Mouse (Mus musculus): Measurements from ENCODE around the gene Fbxo9.

Fbxo9 gene

DNA sequence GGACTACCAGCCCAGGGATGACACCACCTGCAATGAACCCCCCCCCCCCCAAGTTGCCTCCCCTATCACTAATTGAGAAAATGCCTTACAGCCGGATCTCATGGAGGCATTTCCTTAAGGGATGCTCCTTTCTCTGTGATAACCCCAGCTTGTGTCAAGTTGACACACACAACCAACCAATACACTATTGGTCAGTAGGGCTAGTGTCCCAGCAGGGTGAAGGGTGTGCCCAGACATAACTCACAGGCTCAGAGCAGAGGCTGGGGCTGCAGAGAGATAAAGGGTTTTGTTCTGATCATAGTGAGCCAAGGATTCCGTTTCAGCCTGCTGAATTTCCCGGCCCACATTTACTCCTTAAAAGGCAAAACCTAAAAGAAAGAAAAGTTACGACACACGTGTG lies 38.4 kb downstream of the Fbxo9 start:
- DNase-seq (ENCODE audit: low spot score in 2 of 2), result no peak

DNA sequence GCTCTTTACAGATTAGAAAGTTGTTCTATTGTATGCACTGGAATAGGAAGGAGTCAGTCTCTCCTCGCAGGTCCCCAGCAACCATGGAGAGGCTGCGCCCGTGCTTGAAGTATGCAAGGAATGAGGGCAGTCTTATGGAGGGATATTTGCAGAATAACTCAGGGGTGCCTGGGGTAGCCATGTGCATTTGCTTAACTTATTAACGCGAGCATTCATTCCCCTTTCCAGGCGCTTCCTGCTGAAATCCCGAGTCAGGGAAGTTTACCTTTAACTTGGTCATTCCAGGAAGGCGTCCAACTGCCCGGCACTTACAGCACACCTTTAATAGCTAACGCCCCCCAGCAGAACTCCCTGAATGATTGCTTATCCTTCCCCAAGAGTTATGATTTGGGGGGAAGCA lies 44.7 kb downstream of the Fbxo9 start:
- DNase-seq (ENCODE audit: low spot score in 2 of 2), result no peak

DNA sequence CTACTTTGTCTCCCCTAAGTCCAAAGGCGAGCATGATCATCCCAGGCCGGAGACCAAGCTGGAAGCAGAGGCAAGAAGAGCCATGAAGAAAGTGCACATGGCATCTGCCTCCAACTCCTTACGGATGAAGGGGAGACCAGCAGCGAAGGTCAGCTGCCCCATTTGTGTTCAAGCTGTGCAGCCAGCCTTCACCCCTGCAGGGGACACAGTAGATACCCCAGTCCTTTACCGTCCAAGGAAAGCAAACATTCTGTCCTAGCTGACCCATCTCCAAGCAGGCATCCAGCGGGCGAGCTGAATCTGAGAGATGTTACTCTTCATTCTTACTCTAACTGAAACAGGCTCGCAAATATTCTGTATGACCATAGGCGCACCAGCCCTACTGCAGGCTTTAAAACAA lies 46.5 kb downstream of the Fbxo9 start:
- no peak for DNase-seq (ENCODE audit: low spot score in 2 of 2)

DNA sequence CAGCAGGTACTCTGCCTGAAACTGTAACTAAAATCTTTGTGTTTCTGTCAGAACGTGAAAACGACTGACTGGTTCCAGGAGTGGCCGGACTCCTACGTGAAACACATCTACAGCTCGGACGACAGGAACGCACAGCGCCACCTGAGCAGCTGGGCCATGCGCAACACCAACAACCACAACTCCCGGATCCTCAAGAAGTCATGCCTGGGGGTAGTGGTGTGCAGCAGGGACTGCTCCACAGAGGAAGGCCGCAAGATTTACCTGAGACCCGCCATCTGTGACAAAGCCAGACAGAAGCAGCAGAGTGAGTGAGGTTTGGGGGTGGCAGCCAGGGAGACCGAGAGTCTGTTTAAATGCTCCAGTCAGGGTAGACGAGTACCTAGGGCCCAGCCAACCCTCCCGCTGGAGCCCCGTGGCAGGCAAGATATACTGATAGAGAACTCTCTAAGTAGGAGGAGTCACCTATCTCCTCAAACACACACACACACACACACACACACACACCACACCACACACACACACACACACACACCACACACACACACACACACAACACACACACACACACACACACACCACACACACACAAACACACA lies 49.2 kb downstream of the Fbxo9 start:
- DNase-seq (ENCODE audit: low spot score in 2 of 2), result no peak

DNA sequence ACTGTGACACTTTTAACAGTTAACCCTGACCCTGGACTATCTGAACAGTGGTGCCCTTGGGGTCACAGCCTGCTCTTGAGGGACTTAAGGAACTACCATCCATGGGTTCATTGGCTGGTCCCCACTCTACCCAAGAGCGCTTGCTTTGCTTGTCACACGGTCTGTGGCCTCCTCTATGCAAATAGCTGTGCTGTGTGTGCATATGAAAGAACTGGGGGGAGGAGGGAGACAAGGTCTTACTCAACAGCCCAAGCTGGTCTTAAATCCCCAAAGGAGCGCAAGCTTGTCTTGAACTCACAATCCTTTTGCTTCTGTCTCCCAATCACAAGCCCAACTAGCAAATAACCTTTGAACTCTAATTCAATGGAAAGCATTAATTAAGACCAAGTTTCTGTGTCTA lies 54.6 kb downstream of the Fbxo9 start:
- no peak for DNase-seq (ENCODE audit: low spot score in 2 of 2)

DNA sequence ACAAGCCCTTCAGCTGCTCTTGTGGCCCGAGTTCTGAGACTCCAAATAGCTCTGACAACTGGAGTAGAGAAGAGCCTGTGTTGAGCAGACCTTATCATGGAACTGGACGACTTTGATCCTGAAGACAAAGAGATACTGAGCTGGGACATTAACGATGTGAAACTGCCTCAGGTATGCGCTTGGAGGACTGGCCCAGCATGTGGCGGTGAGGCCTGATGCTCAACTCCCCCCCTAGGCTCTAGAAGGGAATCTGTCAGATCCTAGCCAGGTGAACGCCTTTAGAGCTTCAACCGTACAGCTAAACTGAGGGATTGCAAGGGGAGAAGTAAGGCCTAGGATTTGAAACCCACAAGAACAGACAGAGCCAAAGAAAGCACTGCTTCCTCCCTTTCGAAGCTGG lies 55.0 kb downstream of the Fbxo9 start:
- DNase-seq (ENCODE audit: low spot score in 2 of 2), result no peak

DNA sequence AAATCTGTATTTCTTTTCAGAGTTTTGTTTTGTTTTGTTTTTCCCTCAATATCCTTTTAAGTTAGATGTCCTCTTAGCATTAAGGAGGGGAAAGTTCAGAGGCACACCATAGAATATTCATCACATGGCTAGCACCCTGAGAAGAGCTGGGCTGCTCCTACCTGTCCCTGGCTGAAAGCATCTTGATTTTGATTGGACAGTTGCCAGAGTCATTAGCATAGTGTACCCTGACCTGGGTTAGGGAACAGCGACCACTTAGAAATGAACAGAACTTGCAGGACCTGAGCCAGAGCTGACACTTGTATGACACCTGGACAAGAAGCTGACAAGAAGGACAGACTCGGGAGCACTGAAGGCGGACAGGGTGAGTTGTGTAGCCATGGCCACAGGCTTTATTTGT lies 57.2 kb downstream of the Fbxo9 start, which contains the start of gene Gcm1:
TSS of gene Gcm1 (plus strand) at position 248 of the 400 bp plus-strand sequence.
- no peak for DNase-seq (ENCODE audit: low spot score in 2 of 2)

DNA sequence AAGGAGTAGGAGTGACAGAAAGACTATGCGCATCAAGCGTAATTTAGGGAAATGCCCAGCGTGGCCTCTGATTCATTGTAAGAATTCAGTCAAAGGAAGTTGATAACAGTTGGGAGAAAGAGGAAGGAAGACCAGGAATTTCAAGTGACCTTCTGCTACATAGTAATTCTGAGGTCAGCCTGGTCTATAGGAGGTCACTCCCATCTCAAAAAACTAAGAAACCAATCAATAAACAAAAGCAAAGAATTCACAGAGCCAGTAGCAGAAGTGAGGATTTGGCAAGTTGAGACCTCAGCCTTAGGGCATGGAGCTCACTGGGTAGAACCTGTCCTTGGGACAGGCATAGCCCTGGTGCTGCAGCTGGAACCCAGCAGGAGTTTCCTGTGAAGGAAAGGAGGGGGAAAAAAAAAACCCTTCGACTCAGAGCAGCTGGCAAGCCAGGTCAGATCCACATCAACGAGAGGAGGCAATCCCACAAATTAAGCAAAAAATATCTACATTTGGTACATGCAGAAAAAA lies 58.4 kb downstream of the Fbxo9 start:
- DNase-seq (ENCODE audit: low spot score in 2 of 2), result no peak

DNA sequence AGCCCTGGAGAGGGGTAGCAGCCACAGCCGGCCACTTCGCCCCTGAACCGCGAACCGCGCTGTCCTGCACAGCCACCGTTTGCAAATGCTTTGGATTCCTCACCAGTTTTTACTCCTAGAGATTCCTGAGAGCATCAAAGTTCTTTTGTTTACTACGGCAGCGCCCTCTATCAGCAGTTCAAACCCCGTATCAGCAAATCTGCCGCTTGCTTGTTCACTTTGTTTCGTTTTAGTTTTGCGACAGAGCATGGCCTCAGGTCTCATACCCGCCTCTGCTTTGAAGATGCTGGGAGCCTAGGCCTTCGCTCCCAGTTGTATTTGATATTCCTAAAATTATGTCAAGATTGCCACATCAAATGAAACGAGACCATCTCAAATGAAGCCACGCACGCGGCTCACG lies 62.1 kb downstream of the Fbxo9 start:
- DNase-seq (ENCODE audit: low spot score in 2 of 2), result no peak

DNA sequence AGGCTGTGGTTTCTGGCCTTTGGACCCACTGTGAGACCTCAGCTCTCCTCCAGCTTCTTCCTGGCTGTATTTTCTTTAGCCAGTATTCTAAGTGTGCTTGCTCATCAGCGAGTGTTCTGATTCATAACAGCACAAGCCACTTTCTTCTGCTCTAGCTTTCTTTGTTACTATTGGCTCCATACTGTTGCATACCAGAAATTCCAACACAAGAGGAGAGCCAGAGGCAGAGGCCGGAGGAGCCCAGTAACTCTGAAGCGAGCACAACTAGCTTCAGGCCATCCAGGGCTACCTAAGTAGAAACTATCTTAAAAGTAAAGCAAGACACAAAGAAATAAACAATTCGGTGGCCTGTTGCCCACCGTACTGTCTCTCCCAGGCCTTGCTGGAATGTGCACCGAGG lies 63.7 kb downstream of the Fbxo9 start:
- no peak for DNase-seq (ENCODE audit: low spot score in 2 of 2)

DNA sequence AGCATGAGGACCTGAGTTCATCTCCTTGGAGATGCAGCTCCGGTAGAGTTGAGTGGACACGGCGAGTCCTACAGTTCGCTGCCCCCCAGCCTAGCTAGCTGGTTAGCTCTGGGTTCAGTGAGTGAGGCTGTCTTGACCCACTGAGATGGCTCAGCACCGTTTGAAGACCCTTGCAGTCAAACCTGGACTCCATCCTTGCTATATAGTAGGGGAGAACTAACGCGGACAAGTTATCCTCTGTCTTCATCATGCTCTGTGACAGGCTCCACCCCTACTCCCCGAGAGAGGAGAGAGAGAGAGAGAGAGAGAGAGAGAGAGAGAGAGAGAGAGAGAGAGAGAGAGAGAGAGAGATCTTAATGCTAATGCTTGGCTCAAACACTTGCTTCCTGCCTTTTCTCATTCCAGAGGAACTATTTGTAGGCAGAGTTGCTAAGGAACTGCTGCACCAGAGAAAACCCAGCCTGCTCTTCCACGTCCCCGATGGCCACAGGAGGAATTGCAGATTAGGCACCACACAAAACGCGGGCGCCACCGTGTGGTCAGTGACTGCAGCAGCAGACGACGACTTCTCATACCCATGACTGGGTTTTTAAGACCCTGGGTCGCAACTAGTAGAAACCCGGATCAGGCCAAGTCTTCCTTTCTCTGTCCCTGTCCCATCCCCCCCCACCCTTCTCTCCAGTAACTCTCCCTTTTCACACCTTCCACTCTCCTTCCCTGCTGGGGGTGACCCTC lies 69.9 kb downstream of the Fbxo9 start:
- DNase-seq (ENCODE audit: low spot score in 2 of 2), result peak; percentile 54 to 60

DNA sequence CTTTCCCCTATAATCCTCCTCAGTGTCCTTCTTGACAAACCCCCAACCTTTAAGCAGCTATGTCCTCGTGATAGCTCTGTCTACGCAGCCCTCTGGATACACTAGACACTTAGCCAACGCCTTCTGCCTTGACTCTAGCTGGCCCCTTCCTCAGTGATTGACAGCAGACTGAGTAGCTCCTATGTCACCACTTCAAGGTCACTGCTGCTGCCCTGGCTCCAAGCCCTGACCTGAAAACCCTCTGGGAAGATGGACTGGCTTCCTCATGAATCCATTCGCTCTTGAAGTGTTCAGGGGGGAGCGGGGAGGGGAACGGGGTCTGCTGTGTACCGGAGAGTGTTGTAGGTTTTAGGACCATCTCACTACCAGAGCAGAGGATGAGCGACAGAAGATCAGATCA lies 73.0 kb downstream of the Fbxo9 start:
- DNase-seq (ENCODE audit: low spot score in 2 of 2), result no peak

DNA sequence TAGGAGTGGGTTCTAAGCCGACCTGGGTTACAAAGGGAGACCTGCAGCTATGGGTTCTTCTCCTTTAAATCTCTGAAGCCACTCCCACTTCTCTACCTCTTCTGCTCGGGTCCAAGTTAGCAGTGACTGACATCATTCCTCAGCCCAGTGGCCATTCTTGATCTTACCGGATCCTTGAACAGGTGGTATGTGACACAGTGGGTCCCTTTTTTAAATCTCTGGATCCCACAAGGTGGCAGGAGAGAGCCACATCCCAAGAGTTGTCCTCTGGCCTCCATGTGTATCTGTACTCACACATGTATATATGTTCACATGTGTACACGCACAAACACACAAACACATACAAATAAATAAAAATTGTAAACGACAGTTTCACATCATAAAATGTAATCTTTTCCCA lies 73.6 kb downstream of the Fbxo9 start:
- no peak for DNase-seq (ENCODE audit: low spot score in 2 of 2)

DNA sequence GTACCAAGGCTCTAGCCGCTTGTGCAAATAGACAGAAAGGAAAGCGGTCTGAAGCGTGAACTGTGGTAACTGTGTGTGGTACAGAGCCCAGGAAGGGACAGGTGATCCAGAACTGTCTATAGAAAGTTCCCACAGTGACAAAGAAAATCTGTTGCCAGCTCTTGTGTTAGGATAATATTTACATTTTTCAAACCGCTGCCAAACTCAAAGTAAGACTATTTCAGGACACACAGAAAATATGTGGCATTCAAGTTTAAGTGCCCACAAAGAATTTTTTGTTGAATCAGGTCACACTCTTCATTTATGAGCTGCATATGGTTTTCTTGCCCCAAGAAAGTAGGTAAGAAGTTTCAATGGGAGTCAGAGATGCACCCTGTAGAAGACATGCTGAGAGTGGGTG lies 75.9 kb downstream of the Fbxo9 start:
- DNase-seq (ENCODE audit: low spot score in 2 of 2), result no peak
